Mouse (Mus musculus): ENCODE results near the gene B3galnt1. TPM values are rescaled to one million over a fixed set of nuclear protein-coding genes. Genes with fewer than 3 reads are reported as not detected.

Gene B3galnt1
- polyA plus RNA-seq, 1 experiment from 2014 or later, result 29.4 TPM

- 85% methylated on average over 1 of the region's 1 CpGs for WGBS
- Histone ChIP-seq H3K9ac (ENCODE audit: low read depth, low read length) (no peak overlapping the region), H3K27me3 (ENCODE audit: control insufficient read depth, insufficient read depth, low read length) (no peaks in the 10 kb centered on the region), H3K9me3 (ENCODE audit: control insufficient read depth, low read length) (no peaks in the 10 kb centered on the region), H3K4me3 (ENCODE audit: low read length) (no peak overlapping the region), H3K4me1 (ENCODE audit: control insufficient read depth, insufficient read depth, low read length) (no peaks in the 10 kb centered on the region), H3K4me2 (replicated peaks; ENCODE audit: low read depth, low read length) (no peak overlapping the region), H3K27ac (ENCODE audit: low read depth, low read length) (no peak overlapping the region), H3K36me3 (ENCODE audit: control insufficient read depth, insufficient read depth, low read length) (no peaks in the 10 kb centered on the region)
- no peak for ATAC-seq (ENCODE audit: low FRiP score, low TSS enrichment)
Observed at GRCm38 (mm10) chr3:69606923-69607322, 8.2 kb upstream of the B3galnt1 start.

- ATAC-seq (ENCODE audit: low FRiP score, low TSS enrichment), result peak; percentile 29; the same call in 1 of the 2 replicates
- no peaks in the 10 kb centered on the region for H3K36me3 ChIP-seq (ENCODE audit: control insufficient read depth, insufficient read depth, low read length)
- no peaks in the 10 kb centered on the region for H3K9me3 ChIP-seq (ENCODE audit: control insufficient read depth, low read length)
- peak overlapping the region; percentile 85; the same call in 1 of the 2 replicates for H3K9ac ChIP-seq (ENCODE audit: low read depth, low read length)
- no peaks in the 10 kb centered on the region for H3K27me3 ChIP-seq (ENCODE audit: control insufficient read depth, insufficient read depth, low read length)
- H3K4me1 ChIP-seq (ENCODE audit: control insufficient read depth, insufficient read depth, low read length), result no peaks in the 10 kb centered on the region
- peak overlapping the region; percentile 78 for H3K4me2 ChIP-seq (replicated peaks; ENCODE audit: low read depth, low read length)
- H3K27ac ChIP-seq (ENCODE audit: low read depth, low read length), result no peak overlapping the region
- WGBS, result 8% methylated on average over 5 of the region's 5 CpGs
- peak overlapping the region; percentile 68 for H3K4me3 ChIP-seq (ENCODE audit: low read length)
Observed at GRCm38 (mm10) chr3:69599166-69599500, 373 bp upstream of the B3galnt1 start.

- H3K4me1 ChIP-seq (ENCODE audit: control insufficient read depth, insufficient read depth, low read length), result no peaks in the 10 kb centered on the region
- H3K27ac ChIP-seq (ENCODE audit: low read depth, low read length), result no peak overlapping the region
- no peaks in the 10 kb centered on the region for H3K36me3 ChIP-seq (ENCODE audit: control insufficient read depth, insufficient read depth, low read length)
- no peak for ATAC-seq (ENCODE audit: low FRiP score, low TSS enrichment)
- no peaks in the 10 kb centered on the region for H3K27me3 ChIP-seq (ENCODE audit: control insufficient read depth, insufficient read depth, low read length)
- peak overlapping the region; percentile 85; the same call in 1 of the 2 replicates for H3K9ac ChIP-seq (ENCODE audit: low read depth, low read length)
- peak overlapping the region; percentile 68 for H3K4me3 ChIP-seq (ENCODE audit: low read length)
- H3K9me3 ChIP-seq (ENCODE audit: control insufficient read depth, low read length), result no peaks in the 10 kb centered on the region
- WGBS, result 8% methylated on average over 7 of the region's 7 CpGs
- peak overlapping the region; percentile 78 for H3K4me2 ChIP-seq (replicated peaks; ENCODE audit: low read depth, low read length)
Observed at GRCm38 (mm10) chr3:69597816-69598215, 944 bp downstream of the B3galnt1 start.

- no peaks in the 10 kb centered on the region for H3K36me3 ChIP-seq (ENCODE audit: control insufficient read depth, insufficient read depth, low read length)
- WGBS, result 88% methylated on average over 6 of the region's 6 CpGs
- H3K4me1 ChIP-seq (ENCODE audit: control insufficient read depth, insufficient read depth, low read length), result no peaks in the 10 kb centered on the region
- no peak for ATAC-seq (ENCODE audit: low FRiP score, low TSS enrichment)
- H3K27ac ChIP-seq (ENCODE audit: low read depth, low read length), result no peak overlapping the region
- peak overlapping the region; percentile 85; the same call in 1 of the 2 replicates for H3K9ac ChIP-seq (ENCODE audit: low read depth, low read length)
- no peak overlapping the region for H3K4me3 ChIP-seq (ENCODE audit: low read length)
- H3K9me3 ChIP-seq (ENCODE audit: control insufficient read depth, low read length), result no peaks in the 10 kb centered on the region
- H3K27me3 ChIP-seq (ENCODE audit: control insufficient read depth, insufficient read depth, low read length), result no peaks in the 10 kb centered on the region
- H3K4me2 ChIP-seq (replicated peaks; ENCODE audit: low read depth, low read length), result peak overlapping the region; percentile 78
Observed at GRCm38 (mm10) chr3:69597211-69597610, 1.5 kb downstream of the B3galnt1 start.

- Histone ChIP-seq H3K4me2 (replicated peaks; ENCODE audit: low read depth, low read length) (no peak overlapping the region), H3K27me3 (ENCODE audit: control insufficient read depth, insufficient read depth, low read length) (no peaks in the 10 kb centered on the region), H3K36me3 (ENCODE audit: control insufficient read depth, insufficient read depth, low read length) (no peaks in the 10 kb centered on the region; the same call in 1 of the 2 replicates), H3K4me1 (ENCODE audit: control insufficient read depth, insufficient read depth, low read length) (no peaks in the 10 kb centered on the region), H3K9me3 (ENCODE audit: control insufficient read depth, low read length) (no peaks in the 10 kb centered on the region), H3K4me3 (ENCODE audit: low read length) (no peak overlapping the region), H3K9ac (ENCODE audit: low read depth, low read length) (no peak overlapping the region), H3K27ac (ENCODE audit: low read depth, low read length) (no peak overlapping the region)
- 74% methylated on average over 3 of the region's 3 CpGs for WGBS
- no peak for ATAC-seq (ENCODE audit: low FRiP score, low TSS enrichment)
Observed at GRCm38 (mm10) chr3:69596116-69596515, 2.6 kb downstream of the B3galnt1 start.

GRCm38 (mm10) chr3:69594071-69594470 lies 4.7 kb downstream of the B3galnt1 start:
- Histone ChIP-seq H3K4me2 (replicated peaks; ENCODE audit: low read depth, low read length) (no peak overlapping the region), H3K27me3 (ENCODE audit: control insufficient read depth, insufficient read depth, low read length) (no peaks in the 10 kb centered on the region), H3K4me1 (ENCODE audit: control insufficient read depth, insufficient read depth, low read length) (no peaks in the 10 kb centered on the region), H3K4me3 (ENCODE audit: low read length) (no peak overlapping the region), H3K27ac (ENCODE audit: low read depth, low read length) (no peak overlapping the region), H3K9ac (ENCODE audit: low read depth, low read length) (no peak overlapping the region), H3K9me3 (ENCODE audit: control insufficient read depth, low read length) (no peaks in the 10 kb centered on the region), H3K36me3 (ENCODE audit: control insufficient read depth, insufficient read depth, low read length) (no peaks in the 10 kb centered on the region; the same call in 1 of the 2 replicates)
- no peak for ATAC-seq (ENCODE audit: low FRiP score, low TSS enrichment)
- WGBS, result 72% methylated on average over 9 of the region's 9 CpGs

- Histone ChIP-seq H3K4me2 (replicated peaks; ENCODE audit: low read depth, low read length) (no peak overlapping the region), H3K9me3 (ENCODE audit: control insufficient read depth, low read length) (no peaks in the 10 kb centered on the region), H3K27me3 (ENCODE audit: control insufficient read depth, insufficient read depth, low read length) (no peaks in the 10 kb centered on the region), H3K27ac (ENCODE audit: low read depth, low read length) (no peak overlapping the region), H3K4me1 (ENCODE audit: control insufficient read depth, insufficient read depth, low read length) (no peaks in the 10 kb centered on the region), H3K4me3 (ENCODE audit: low read length) (no peak overlapping the region), H3K9ac (ENCODE audit: low read depth, low read length) (no peak overlapping the region), H3K36me3 (ENCODE audit: control insufficient read depth, insufficient read depth, low read length) (no peaks in the 10 kb centered on the region; the same call in 1 of the 2 replicates)
- no peak for ATAC-seq (ENCODE audit: low FRiP score, low TSS enrichment)
- WGBS, result 91% methylated on average over 8 of the region's 8 CpGs
Observed at GRCm38 (mm10) chr3:69593426-69593825, 5.3 kb downstream of the B3galnt1 start.

- 58% methylated on average over 10 of the region's 10 CpGs for WGBS
- Histone ChIP-seq H3K36me3 (ENCODE audit: control insufficient read depth, insufficient read depth, low read length) (no peaks in the 10 kb centered on the region; the same call in 1 of the 2 replicates), H3K27ac (ENCODE audit: low read depth, low read length) (no peak overlapping the region), H3K27me3 (ENCODE audit: control insufficient read depth, insufficient read depth, low read length) (no peaks in the 10 kb centered on the region), H3K9ac (ENCODE audit: low read depth, low read length) (no peak overlapping the region), H3K4me1 (ENCODE audit: control insufficient read depth, insufficient read depth, low read length) (no peaks in the 10 kb centered on the region), H3K9me3 (ENCODE audit: control insufficient read depth, low read length) (no peaks in the 10 kb centered on the region), H3K4me3 (ENCODE audit: low read length) (no peak overlapping the region), H3K4me2 (replicated peaks; ENCODE audit: low read depth, low read length) (no peak overlapping the region)
- ATAC-seq (ENCODE audit: low FRiP score, low TSS enrichment), result no peak
Observed at GRCm38 (mm10) chr3:69588101-69588760, 10.5 kb downstream of the B3galnt1 start.

GRCm38 (mm10) chr3:69583798-69584197 lies 15.0 kb downstream of the B3galnt1 start:
- no peak overlapping the region for H3K4me3 ChIP-seq (ENCODE audit: low read length)
- no peak overlapping the region for H3K27ac ChIP-seq (ENCODE audit: low read depth, low read length)
- H3K27me3 ChIP-seq (ENCODE audit: control insufficient read depth, insufficient read depth, low read length), result no peaks in the 10 kb centered on the region
- no peaks in the 10 kb centered on the region for H3K9me3 ChIP-seq (ENCODE audit: control insufficient read depth, low read length)
- ATAC-seq (ENCODE audit: low FRiP score, low TSS enrichment), result no peak
- H3K9ac ChIP-seq (ENCODE audit: low read depth, low read length), result no peak overlapping the region
- H3K4me1 ChIP-seq (ENCODE audit: control insufficient read depth, insufficient read depth, low read length), result no peaks in the 10 kb centered on the region
- 80% methylated on average over 1 of the region's 1 CpGs for WGBS
- H3K36me3 ChIP-seq (ENCODE audit: control insufficient read depth, insufficient read depth, low read length), result no peaks in the 10 kb centered on the region
- H3K4me2 ChIP-seq (replicated peaks; ENCODE audit: low read depth, low read length), result no peak overlapping the region
